Mouse (Mus musculus): Measurements from ENCODE around the gene Gm20458. TPM values are rescaled to one million over a fixed set of nuclear protein-coding genes. Genes with fewer than 3 reads are reported as not detected.

The Gm20458 gene
- polyA plus RNA-seq, 1 experiment from 2014 or later, result 5.8 TPM

- Histone ChIP-seq H3K27ac (ENCODE audit: low read depth) (peak overlapping the region; percentile 76), H3K9ac (replicated peaks) (no peak overlapping the region), H3K27me3 (ENCODE audit: insufficient read depth, low read length) (no peaks in the 10 kb centered on the region), H3K9me3 (ENCODE audit: low read length) (no peaks in the 10 kb centered on the region), H3K4me3 (ENCODE audit: low read depth, low read length) (no peak overlapping the region), H3K4me1 (ENCODE audit: insufficient read depth) (0 out of 2 replicates have a peak, but pooled peaks cover 5% of the 10 kb centered on the region), H3K4me2 (ENCODE audit: low read depth, low read length) (peak overlapping the region; percentile 56), H3K36me3 (replicated peaks; ENCODE audit: insufficient read depth, low read length) (no peaks in the 10 kb centered on the region)
- no peak for DNase-seq
- TF ChIP-seq EP300 (IDR thresholded peaks at IDR 0.05; ENCODE audit: low read depth), result no peak
- TF ChIP-seq CTCF (IDR thresholded peaks at IDR 0.05; ENCODE audit: low read depth), result no peak
- 23% methylated on average over 8 of the region's 8 CpGs for WGBS (ENCODE audit: insufficient replicate concordance)
- ATAC-seq, result peak; percentile 33
Measured at GRCm38 (mm10) chr2:164522280-164522679, 61.5 kb downstream of the Gm20458 start.

GRCm38 (mm10) chr2:164523301-164523773, 62.6 kb downstream of the Gm20458 start:
- Histone ChIP-seq H3K4me1 (ENCODE audit: insufficient read depth) (0 out of 2 replicates have a peak, but pooled peaks cover 5% of the 10 kb centered on the region), H3K36me3 (replicated peaks; ENCODE audit: insufficient read depth, low read length) (no peaks in the 10 kb centered on the region), H3K27ac (ENCODE audit: low read depth) (no peak overlapping the region), H3K27me3 (ENCODE audit: insufficient read depth, low read length) (no peaks in the 10 kb centered on the region), H3K4me3 (ENCODE audit: low read depth, low read length) (no peak overlapping the region), H3K4me2 (ENCODE audit: low read depth, low read length) (no peak overlapping the region), H3K9me3 (ENCODE audit: low read length) (no peaks in the 10 kb centered on the region), H3K9ac (replicated peaks) (no peak overlapping the region)
- DNase-seq, result no peak
- TF ChIP-seq CTCF (IDR thresholded peaks at IDR 0.05; ENCODE audit: low read depth), result no peak
- no peak for TF ChIP-seq EP300 (IDR thresholded peaks at IDR 0.05; ENCODE audit: low read depth)
- WGBS (ENCODE audit: insufficient replicate concordance), result 72% methylated on average over 10 of the region's 10 CpGs
- 0 out of 2 replicates have a peak, but pooled peaks have one; percentile 7 for ATAC-seq

- Histone ChIP-seq H3K36me3 (replicated peaks; ENCODE audit: insufficient read depth, low read length) (no peaks in the 10 kb centered on the region), H3K4me2 (ENCODE audit: low read depth, low read length) (no peak overlapping the region), H3K4me1 (ENCODE audit: insufficient read depth) (no peaks in the 10 kb centered on the region), H3K9ac (replicated peaks) (no peak overlapping the region), H3K27ac (ENCODE audit: low read depth) (no peak overlapping the region), H3K4me3 (ENCODE audit: low read depth, low read length) (no peak overlapping the region), H3K9me3 (ENCODE audit: low read length) (no peaks in the 10 kb centered on the region), H3K27me3 (ENCODE audit: insufficient read depth, low read length) (no peaks in the 10 kb centered on the region)
- ATAC-seq, result no peak
- WGBS (ENCODE audit: insufficient replicate concordance), result 57% methylated on average over 5 of the region's 5 CpGs
- TF ChIP-seq CTCF (IDR thresholded peaks at IDR 0.05; ENCODE audit: low read depth) (no peak), EP300 (IDR thresholded peaks at IDR 0.05; ENCODE audit: low read depth) (no peak)
- no peak for DNase-seq
Measured at GRCm38 (mm10) chr2:164528557-164528956, 67.8 kb downstream of the Gm20458 start.

- ATAC-seq (no peak), DNase-seq (peak; percentile 76)
- Histone ChIP-seq H3K4me2 (ENCODE audit: low read depth, low read length) (no peak overlapping the region), H3K9me3 (ENCODE audit: low read length) (no peaks in the 10 kb centered on the region), H3K36me3 (replicated peaks; ENCODE audit: insufficient read depth, low read length) (no peaks in the 10 kb centered on the region), H3K27ac (ENCODE audit: low read depth) (no peak overlapping the region), H3K27me3 (ENCODE audit: insufficient read depth, low read length) (no peaks in the 10 kb centered on the region), H3K4me3 (ENCODE audit: low read depth, low read length) (no peak overlapping the region), H3K4me1 (ENCODE audit: insufficient read depth) (no peaks in the 10 kb centered on the region), H3K9ac (replicated peaks) (no peak overlapping the region)
- 4% methylated on average over 3 of the region's 3 CpGs for WGBS (ENCODE audit: insufficient replicate concordance)
- TF ChIP-seq CTCF (IDR thresholded peaks at IDR 0.05; ENCODE audit: low read depth) (peak; percentile 94), EP300 (IDR thresholded peaks at IDR 0.05; ENCODE audit: low read depth) (no peak)
Measured at GRCm38 (mm10) chr2:164531169-164531568, 70.4 kb downstream of the Gm20458 start.

GRCm38 (mm10) chr2:164534315-164534714, 73.5 kb downstream of the Gm20458 start:
- DNase-seq (no peak), ATAC-seq (no peak)
- TF ChIP-seq EP300 (IDR thresholded peaks at IDR 0.05; ENCODE audit: low read depth), result no peak
- no peak for TF ChIP-seq CTCF (IDR thresholded peaks at IDR 0.05; ENCODE audit: low read depth)
- Histone ChIP-seq H3K36me3 (replicated peaks; ENCODE audit: insufficient read depth, low read length) (no peaks in the 10 kb centered on the region), H3K27me3 (ENCODE audit: insufficient read depth, low read length) (no peaks in the 10 kb centered on the region), H3K4me1 (ENCODE audit: insufficient read depth) (no peaks in the 10 kb centered on the region), H3K4me3 (ENCODE audit: low read depth, low read length) (no peak overlapping the region), H3K27ac (ENCODE audit: low read depth) (no peak overlapping the region), H3K9ac (replicated peaks) (no peak overlapping the region), H3K4me2 (ENCODE audit: low read depth, low read length) (no peak overlapping the region), H3K9me3 (ENCODE audit: low read length) (no peaks in the 10 kb centered on the region)
- WGBS (ENCODE audit: insufficient replicate concordance), result 59% methylated on average over 10 of the region's 10 CpGs

- no peaks in the 10 kb centered on the region for H3K36me3 ChIP-seq (replicated peaks; ENCODE audit: insufficient read depth, low read length)
- no peaks in the 10 kb centered on the region for H3K4me1 ChIP-seq (ENCODE audit: insufficient read depth)
- no peak overlapping the region for H3K27ac ChIP-seq (ENCODE audit: low read depth)
- no peak overlapping the region for H3K4me3 ChIP-seq (ENCODE audit: low read depth, low read length)
- ATAC-seq (no peak), DNase-seq (no peak)
- TF ChIP-seq EP300 (IDR thresholded peaks at IDR 0.05; ENCODE audit: low read depth) (no peak), CTCF (IDR thresholded peaks at IDR 0.05; ENCODE audit: low read depth) (no peak)
- WGBS (ENCODE audit: insufficient replicate concordance), result 59% methylated on average over 4 of the region's 4 CpGs
- no peaks in the 10 kb centered on the region for H3K9me3 ChIP-seq (ENCODE audit: low read length)
- no peaks in the 10 kb centered on the region for H3K27me3 ChIP-seq (ENCODE audit: insufficient read depth, low read length)
- no peak overlapping the region for H3K4me2 ChIP-seq (ENCODE audit: low read depth, low read length)
- no peak overlapping the region for H3K9ac ChIP-seq (replicated peaks)
Measured at GRCm38 (mm10) chr2:164537003-164537402, 76.2 kb downstream of the Gm20458 start.

Other genes with a start within 250 kb of the Gm20458 start
- gene Wfdc15b, start 239.3 kb upstream of the Gm20458 start, polyA plus RNA-seq (2015; fragmentation: Nextera tagmentation; extraction: Ambion mirVana), result 0.27 and 0.64 TPM in 2 replicates
- not detected in 2 replicates for gene Svs2, start 222.5 kb upstream of the Gm20458 start, polyA plus RNA-seq (2015; fragmentation: Nextera tagmentation; extraction: Ambion mirVana)
- gene Svs3b, start 204.3 kb upstream of the Gm20458 start, polyA plus RNA-seq (2015; fragmentation: Nextera tagmentation; extraction: Ambion mirVana), result not detected in 2 replicates
- not detected in 2 replicates for gene Svs4, start 182.5 kb upstream of the Gm20458 start, polyA plus RNA-seq (2015; fragmentation: Nextera tagmentation; extraction: Ambion mirVana)
- not detected in 2 replicates for gene Svs3a, start 171.7 kb upstream of the Gm20458 start, polyA plus RNA-seq (2015; fragmentation: Nextera tagmentation; extraction: Ambion mirVana)
- not detected in 2 replicates for gene Svs6, start 144.2 kb upstream of the Gm20458 start, polyA plus RNA-seq (2015; fragmentation: Nextera tagmentation; extraction: Ambion mirVana)
- gene Svs5, start 128.2 kb upstream of the Gm20458 start, polyA plus RNA-seq (2015; fragmentation: Nextera tagmentation; extraction: Ambion mirVana), result not detected in 2 replicates
- 59.4 and 63.6 TPM in 2 replicates for gene Slpi, start 71.9 kb upstream of the Gm20458 start, polyA plus RNA-seq (2015; fragmentation: Nextera tagmentation; extraction: Ambion mirVana)
- gene Rbpjl, start 57.8 kb upstream of the Gm20458 start, polyA plus RNA-seq (2015; fragmentation: Nextera tagmentation; extraction: Ambion mirVana), result not detected in 2 replicates
- gene Matn4, start 55.8 kb upstream of the Gm20458 start, polyA plus RNA-seq (2015; fragmentation: Nextera tagmentation; extraction: Ambion mirVana), result 0.18 and 0.25 TPM in 2 replicates
- gene Sdc4, start 17.1 kb upstream of the Gm20458 start, polyA plus RNA-seq (2015; fragmentation: Nextera tagmentation; extraction: Ambion mirVana), result 194 and 208 TPM in 2 replicates
- 43.5 and 46.2 TPM in 2 replicates for gene Sys1, start 4.0 kb upstream of the Gm20458 start, polyA plus RNA-seq (2015; fragmentation: Nextera tagmentation; extraction: Ambion mirVana)
- gene Trp53tg5, start 12.8 kb downstream of the Gm20458 start, polyA plus RNA-seq (2015; fragmentation: Nextera tagmentation; extraction: Ambion mirVana), result not detected in 2 replicates
- gene Dbndd2, start 25.1 kb downstream of the Gm20458 start, polyA plus RNA-seq (2015; fragmentation: Nextera tagmentation; extraction: Ambion mirVana), result 2.7 TPM in 2 replicates
- gene Pigt, start 36.6 kb downstream of the Gm20458 start, polyA plus RNA-seq (2015; fragmentation: Nextera tagmentation; extraction: Ambion mirVana), result 24.3 and 25.1 TPM in 2 replicates
- gene Wfdc2, start 101.4 kb downstream of the Gm20458 start, polyA plus RNA-seq (2015; fragmentation: Nextera tagmentation; extraction: Ambion mirVana), result 3.0 and 3.3 TPM in 2 replicates
- gene Spint3, start 112.5 kb downstream of the Gm20458 start, polyA plus RNA-seq (2015; fragmentation: Nextera tagmentation; extraction: Ambion mirVana), result not detected in 2 replicates
- gene Wfdc6a, start 124.5 kb downstream of the Gm20458 start, polyA plus RNA-seq (2015; fragmentation: Nextera tagmentation; extraction: Ambion mirVana), result not detected in 2 replicates
- gene Eppin, start 132.6 kb downstream of the Gm20458 start, polyA plus RNA-seq (2015; fragmentation: Nextera tagmentation; extraction: Ambion mirVana), result not detected in 2 replicates
- not detected in 2 replicates for gene Wfdc6b, start 152.6 kb downstream of the Gm20458 start, polyA plus RNA-seq (2015; fragmentation: Nextera tagmentation; extraction: Ambion mirVana)
- gene Wfdc8, start 152.7 kb downstream of the Gm20458 start, polyA plus RNA-seq (2015; fragmentation: Nextera tagmentation; extraction: Ambion mirVana), result not detected in 2 replicates
- gene Wfdc16, start 177.8 kb downstream of the Gm20458 start, polyA plus RNA-seq (2015; fragmentation: Nextera tagmentation; extraction: Ambion mirVana), result not detected in 2 replicates
- gene Wfdc10, start 195.1 kb downstream of the Gm20458 start, polyA plus RNA-seq (2015; fragmentation: Nextera tagmentation; extraction: Ambion mirVana), result not detected in 2 replicates
- not detected in 2 replicates for gene Wfdc9, start 195.6 kb downstream of the Gm20458 start, polyA plus RNA-seq (2015; fragmentation: Nextera tagmentation; extraction: Ambion mirVana)
- not detected in 2 replicates for gene Wfdc11, start 213.1 kb downstream of the Gm20458 start, polyA plus RNA-seq (2015; fragmentation: Nextera tagmentation; extraction: Ambion mirVana)
- not detected in 2 replicates for gene Wfdc13, start 224.1 kb downstream of the Gm20458 start, polyA plus RNA-seq (2015; fragmentation: Nextera tagmentation; extraction: Ambion mirVana)
- gene Spint4, start 237.5 kb downstream of the Gm20458 start, polyA plus RNA-seq (2015; fragmentation: Nextera tagmentation; extraction: Ambion mirVana), result not detected in 2 replicates

Data from liver, postnatal 0 days (tissue).